Mouse (Mus musculus) cortical plate, adult 2 months (tissue): ENCODE measurements around the gene Tcap.
A peak's percentile ranks its signal among the peaks of the same experiment; 100 is the strongest.

Source experiments
- CTCF ChIP-seq: fragments of 200-500 bp; IDR thresholded peaks from 2 replicates; pipeline ENCODE4 v1.5.1; 2011; ENCODE audit warnings: mild to moderate bottlenecking, control low read depth, low read length; ENCODE audit not compliant: insufficient read depth; ENCODE audit errors: extremely low read depth
- POLR2A ChIP-seq: fragments of 200-500 bp; IDR thresholded peaks from 2 replicates; pipeline ENCODE4 v1.6.1; 2011; ENCODE audit warnings: mild to moderate bottlenecking, low read length, control low read depth; ENCODE audit not compliant: insufficient read depth; ENCODE audit errors: extremely low read depth

GRCm38 (mm10) chr11:98342000-98342945 lies 41.3 kb upstream of the Tcap start:
- TF ChIP-seq CTCF, result peak; percentile 100
- no peak for TF ChIP-seq POLR2A
